Mouse (Mus musculus): ENCODE measurements around the gene Rmnd5b. TPM values are rescaled to one million over a fixed set of nuclear protein-coding genes. Genes with fewer than 3 reads are reported as not detected.
"Not testable (repeated sequence)": the region's sequence is repeated elsewhere in the genome, so short reads cannot be mapped to it uniquely, and the experiment has no call there.

The Rmnd5b gene
- total RNA-seq, 2 experiments from 2014 or later: 24.1 to 25.4 TPM

- DNase-seq: no peak
- intact Hi-C loops (cut with DNase I): loop anchor here (2.0 kb wide), 1 partner anchor 31 kb away; the partner anchor contains the start of gene Nhp2
Measured at GRCm38 (mm10) chr11:51650261-51650660, 14.6 kb upstream of the Rmnd5b start.

GRCm38 (mm10) chr11:51649889-51650199 is 14.1 kb upstream of the Rmnd5b start:
- DNase-seq: no peak
- intact Hi-C loops (cut with DNase I): loop anchor here (2.0 kb wide), 1 partner anchor 31 kb away; the partner anchor contains the start of gene Nhp2

- DNase-seq: no peak
- intact Hi-C loops (cut with DNase I): no loop called here
Measured at GRCm38 (mm10) chr11:51649111-51649888, 13.6 kb upstream of the Rmnd5b start.

GRCm38 (mm10) chr11:51648566-51648965 is 12.9 kb upstream of the Rmnd5b start:
- DNase-seq: peak in 1 of 2 experiments; percentile 63
- intact Hi-C loops (cut with DNase I): no loop called here

- intact Hi-C loops (cut with DNase I): no loop called here
- peak; percentile 69 to 71 for DNase-seq
Measured at GRCm38 (mm10) chr11:51646751-51647667, 11.3 kb upstream of the Rmnd5b start.

GRCm38 (mm10) chr11:51646245-51646644 is 10.5 kb upstream of the Rmnd5b start:
- DNase-seq: no peak
- intact Hi-C loops (cut with DNase I): no loop called here

GRCm38 (mm10) chr11:51645293-51645692 is 9.6 kb upstream of the Rmnd5b start:
- no peak for DNase-seq
- intact Hi-C loops (cut with DNase I): no loop called here

GRCm38 (mm10) chr11:51644217-51644616 is 8.5 kb upstream of the Rmnd5b start:
- DNase-seq: no peak
- intact Hi-C loops (cut with DNase I): no loop called here

GRCm38 (mm10) chr11:51643761-51644160 is 8.1 kb upstream of the Rmnd5b start:
- intact Hi-C loops (cut with DNase I): no loop called here
- DNase-seq: no peak

GRCm38 (mm10) chr11:51643202-51643601 is 7.5 kb upstream of the Rmnd5b start:
- intact Hi-C loops (cut with DNase I): no loop called here
- no peak for DNase-seq

- intact Hi-C loops (cut with DNase I): no loop called here
- no peak for DNase-seq
Measured at GRCm38 (mm10) chr11:51640748-51641147, 5.1 kb upstream of the Rmnd5b start.

GRCm38 (mm10) chr11:51638497-51638896 is 2.8 kb upstream of the Rmnd5b start:
- intact Hi-C loops (cut with DNase I): loop anchor here (5.0 kb wide), 1 partner anchor 49 kb away; the partner anchor contains the start of gene 0610009B22Rik

GRCm38 (mm10) chr11:51637971-51638414 is 2.3 kb upstream of the Rmnd5b start:
- peak; percentile 55 to 68 for DNase-seq
- intact Hi-C loops (cut with DNase I): loop anchor here (5.0 kb wide), 1 partner anchor 49 kb away; the partner anchor contains the start of gene 0610009B22Rik

More at GRCm38 (mm10) chr11:51638497-51638896, 2.8 kb upstream of the Rmnd5b start:
- DNase-seq: no peak

GRCm38 (mm10) chr11:51636323-51636684 is 608 bp upstream of the Rmnd5b start:
- DNase-seq: peak; percentile 67 to 73
- intact Hi-C loops (cut with DNase I): loop anchor here (1.0 to 5.0 kb wide), 2 partner anchors 17 to 51 kb away; partner anchors contain the start of genes 0610009B22Rik and Nhp2

GRCm38 (mm10) chr11:51635127-51635524 is 570 bp downstream of the Rmnd5b start:
- intact Hi-C loops (cut with DNase I): loop anchor here (5.0 kb wide), 1 partner anchor 52 kb away; the partner anchor contains the start of gene 0610009B22Rik
- no peak for DNase-seq

- intact Hi-C loops (cut with DNase I): no loop called here
- no peak for DNase-seq
Measured at GRCm38 (mm10) chr11:51633721-51634120, 2.0 kb downstream of the Rmnd5b start.

GRCm38 (mm10) chr11:51633200-51633599 is 2.5 kb downstream of the Rmnd5b start:
- intact Hi-C loops (cut with DNase I); DNase-seq: not testable (repeated sequence)

- no peak for DNase-seq
- intact Hi-C loops (cut with DNase I): no loop called here
Measured at GRCm38 (mm10) chr11:51632130-51632753, 3.5 kb downstream of the Rmnd5b start.

GRCm38 (mm10) chr11:51629651-51630314 is 5.9 kb downstream of the Rmnd5b start:
- no peak for DNase-seq
- intact Hi-C loops (cut with DNase I): no loop called here

- DNase-seq: no peak
- intact Hi-C loops (cut with DNase I): no loop called here
Measured at GRCm38 (mm10) chr11:51627907-51628306, 7.8 kb downstream of the Rmnd5b start.

Data from heart, postnatal 10 days (tissue).